Mouse (Mus musculus) heart, adult 2 months (tissue): Measurements from ENCODE around the gene Hist2h4. TPM values are rescaled to one million over a fixed set of nuclear protein-coding genes. Genes with fewer than 3 reads are reported as not detected.

Source experiments
- DNase-seq, 2 experiments: peaks; one replicate each; pipeline ENCODE4 v3.0.0; 2021
- H3K27ac ChIP-seq: fragments of 200-600 bp; 2 replicates; pipeline ENCODE4 v1.8.1; 2022
- H3K27me3 ChIP-seq: fragments of 200-500 bp; 2 replicates; pipeline ENCODE4 v1.6.1; 2012; ENCODE audit warnings: mild to moderate bottlenecking, low read length, inconsistent platforms, mixed read lengths; ENCODE audit not compliant: control insufficient read depth, insufficient read depth
- H3K36me3 ChIP-seq: fragments of 200-500 bp; 2 replicates; pipeline ENCODE4 v1.6.1; 2012; ENCODE audit warnings: low read length, inconsistent platforms; ENCODE audit not compliant: control insufficient read depth, insufficient read depth
- H3K4me1 ChIP-seq: fragments of 200-500 bp; 2 replicates; pipeline ENCODE4 v1.6.1; 2011; ENCODE audit warnings: low read length; ENCODE audit not compliant: control insufficient read depth, insufficient read depth
- H3K4me3 ChIP-seq: fragments of 200-600 bp; 2 replicates; pipeline ENCODE4 v1.8.1; 2022
- H3K79me2 ChIP-seq: fragments of 200-500 bp; replicated peaks from 2 replicates; pipeline ENCODE4 v1.6.1; 2012; ENCODE audit warnings: mild to moderate bottlenecking, inconsistent platforms, low read length, moderate library complexity, mixed read lengths; ENCODE audit not compliant: control insufficient read depth, insufficient read depth
- H3K9ac ChIP-seq: fragments of 200-500 bp; 2 replicates; pipeline ENCODE4 v1.6.1; 2012; ENCODE audit warnings: low read depth, mild to moderate bottlenecking, control low read depth, inconsistent platforms, low read length, mixed read lengths
- CTCF ChIP-seq: fragments of 200-600 bp; IDR thresholded peaks from 2 replicates; pipeline ENCODE4 v1.8.1; 2022; ENCODE audit warnings: antibody characterized with exemption, mild to moderate bottlenecking, moderate library complexity
- EP300 ChIP-seq: fragments of 200-500 bp; IDR thresholded peaks from 2 replicates; pipeline ENCODE4 v1.6.1; 2011; ENCODE audit warnings: low read depth, low read length, control low read depth; ENCODE audit not compliant: insufficient read depth
- POLR2A ChIP-seq: fragments of 200-500 bp; IDR thresholded peaks from 2 replicates; pipeline ENCODE4 v1.6.1; 2011; ENCODE audit warnings: mild to moderate bottlenecking, low read depth, low read length, control low read depth; ENCODE audit not compliant: insufficient read depth
- WGBS: fragments of 180-500 bp; shearing (Covaris S2); methylation state at CpG from one replicate; pipeline ENCODE4 v1.1.7; 2018; 5-methylcytosine and 5-hydroxymethylcytosine counted together
- intact Hi-C: fragments of 180-260 bp; cut with DNase I; formaldehyde crosslinking; loops from one replicate; pipeline ENCODE4 v1.15.1; 2025
- polyA plus RNA-seq: library from polyadenylated mRNA; depleted of rRNA; stranded (reverse); fragments of >200 nt; gene quantifications from 2 replicates; pipeline ENCODE4 v1.2.3, GENCODE M21; 2012
- total RNA-seq, 2 experiments: library from RNA; stranded (reverse); gene quantifications; 2 replicates each; pipeline ENCODE4 v1.2.3; 2021

Gene Hist2h4
- total and polyA plus RNA-seq, 3 experiments: 1.4 to 14.0 (median 11.6) TPM

DNA sequence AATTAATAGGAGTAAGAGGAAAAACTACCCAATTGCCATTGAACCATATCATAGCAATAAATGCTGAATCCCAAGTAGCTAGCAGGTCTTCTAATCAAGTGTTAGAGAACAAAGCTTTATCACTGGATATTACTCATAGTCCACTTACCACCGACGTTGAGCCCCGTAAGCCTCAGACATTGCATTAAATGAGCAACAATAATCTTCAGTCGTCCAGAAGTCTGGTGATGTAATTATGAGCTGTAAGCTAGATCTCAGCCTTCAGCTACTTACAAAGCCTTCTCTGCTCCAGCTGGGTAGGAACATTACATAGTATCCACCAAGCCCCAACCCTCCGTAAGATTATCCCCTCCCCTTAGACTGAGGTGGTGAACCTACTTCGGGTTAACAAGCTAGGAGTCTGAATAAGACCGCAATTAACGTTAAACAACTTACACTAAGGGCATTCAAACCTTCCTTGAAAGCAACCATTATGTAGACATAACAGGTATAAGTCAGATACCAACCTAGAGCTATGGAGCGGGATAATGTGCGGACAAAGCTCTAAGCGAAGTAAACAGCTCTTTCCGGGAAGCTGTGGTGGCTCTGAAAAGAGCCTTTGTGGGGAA, 25.1 kb downstream of the Hist2h4 start:
- DNase-seq: no peak
- intact Hi-C loops: loop anchor here (2.0 kb wide), 1 partner anchor 15 kb away; no protein-coding TSS in a partner anchor
- H3K4me1 ChIP-seq: peaks cover 4% of the 10 kb centered on the region
- no peak overlapping the region for H3K9ac ChIP-seq
- no peak overlapping the region for H3K27ac ChIP-seq
- no peaks in the 10 kb centered on the region for H3K79me2 ChIP-seq
- WGBS: 13% methylated on average over 12 of the region's 12 CpGs
- H3K4me3 ChIP-seq: no peak overlapping the region
- no peaks in the 10 kb centered on the region for H3K27me3 ChIP-seq
- TF ChIP-seq EP300 (no peak), POLR2A (no peak), CTCF (no peak)
- H3K36me3 ChIP-seq: peaks cover 2% of the 10 kb centered on the region; the same call in 1 of the 2 replicates

DNA sequence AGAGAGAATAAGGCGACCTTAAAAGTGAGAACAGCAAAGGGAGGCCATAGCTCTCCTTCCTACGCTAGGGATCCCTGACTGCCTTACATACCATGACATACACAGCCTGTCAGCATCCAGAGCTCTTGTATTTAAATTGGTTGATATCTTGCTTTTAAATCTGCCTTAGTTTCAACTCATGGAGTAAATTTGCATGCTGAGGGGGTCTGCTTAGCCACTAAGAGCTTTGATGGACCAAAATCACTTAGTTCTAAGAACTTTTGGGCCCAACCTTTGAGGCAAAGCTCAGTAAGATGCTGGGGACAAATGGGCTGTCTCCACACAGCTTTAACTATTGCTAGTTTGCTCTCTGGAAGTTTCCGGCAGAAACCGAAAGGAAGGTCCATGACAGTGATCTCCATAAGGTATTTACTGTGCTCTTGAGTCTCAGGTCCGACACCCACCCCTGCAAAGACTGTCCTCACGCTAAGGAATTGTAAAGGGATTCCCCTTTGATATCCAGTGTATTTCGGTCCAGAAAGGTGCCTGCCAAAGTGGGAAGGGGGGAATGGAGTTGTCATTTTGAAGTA, 25.7 kb downstream of the Hist2h4 start:
- DNase-seq: no peak
- no peak overlapping the region for H3K4me3 ChIP-seq
- peaks cover 2% of the 10 kb centered on the region; the same call in 1 of the 2 replicates for H3K36me3 ChIP-seq
- no peak for TF ChIP-seq EP300
- TF ChIP-seq POLR2A: no peak
- no peak for TF ChIP-seq CTCF
- peaks cover 3% of the 10 kb centered on the region for H3K4me1 ChIP-seq
- WGBS: 62% methylated on average over 7 of the region's 7 CpGs
- no peaks in the 10 kb centered on the region for H3K79me2 ChIP-seq
- intact Hi-C loops: loop anchor here (2.0 kb wide), 1 partner anchor 15 kb away; no protein-coding TSS in a partner anchor
- H3K27me3 ChIP-seq: no peaks in the 10 kb centered on the region
- H3K27ac ChIP-seq: no peak overlapping the region
- H3K9ac ChIP-seq: no peak overlapping the region

DNA sequence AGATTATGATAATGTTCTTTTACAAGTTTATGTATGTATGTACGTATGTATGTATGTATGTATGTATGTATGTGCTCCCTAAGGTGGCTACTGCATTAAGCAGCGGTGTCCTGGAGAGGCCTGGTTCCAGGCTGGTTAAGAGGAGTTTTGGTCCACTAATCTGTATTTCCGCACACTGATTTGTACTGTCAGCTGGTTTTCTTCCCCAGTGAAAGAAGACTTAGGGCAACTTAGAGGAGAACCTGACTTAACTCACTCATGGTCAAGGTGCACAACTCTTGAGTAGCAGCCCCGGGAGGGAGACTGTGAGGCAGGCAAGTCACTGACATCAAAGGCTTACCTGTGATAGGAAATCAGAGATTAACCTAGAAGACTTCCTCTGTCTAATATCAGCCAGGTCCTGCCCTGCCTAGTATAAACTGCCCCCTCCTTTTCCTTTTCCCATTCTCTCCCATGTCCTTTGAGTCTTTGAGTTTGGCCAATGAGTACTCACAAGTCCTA, 26.2 kb downstream of the Hist2h4 start:
- Histone ChIP-seq H3K27ac (no peak overlapping the region), H3K27me3 (no peaks in the 10 kb centered on the region), H3K79me2 (no peaks in the 10 kb centered on the region), H3K9ac (no peak overlapping the region), H3K4me1 (peaks cover 1% of the 10 kb centered on the region), H3K36me3 (peaks cover 2% of the 10 kb centered on the region; the same call in 1 of the 2 replicates), H3K4me3 (no peak overlapping the region)
- DNase-seq: no peak
- WGBS: 82% methylated on average over 4 of the region's 4 CpGs
- intact Hi-C loops: loop anchor here (2.0 kb wide), 1 partner anchor 14 kb away; no protein-coding TSS in a partner anchor
- TF ChIP-seq POLR2A (no peak), CTCF (no peak), EP300 (no peak)

DNA sequence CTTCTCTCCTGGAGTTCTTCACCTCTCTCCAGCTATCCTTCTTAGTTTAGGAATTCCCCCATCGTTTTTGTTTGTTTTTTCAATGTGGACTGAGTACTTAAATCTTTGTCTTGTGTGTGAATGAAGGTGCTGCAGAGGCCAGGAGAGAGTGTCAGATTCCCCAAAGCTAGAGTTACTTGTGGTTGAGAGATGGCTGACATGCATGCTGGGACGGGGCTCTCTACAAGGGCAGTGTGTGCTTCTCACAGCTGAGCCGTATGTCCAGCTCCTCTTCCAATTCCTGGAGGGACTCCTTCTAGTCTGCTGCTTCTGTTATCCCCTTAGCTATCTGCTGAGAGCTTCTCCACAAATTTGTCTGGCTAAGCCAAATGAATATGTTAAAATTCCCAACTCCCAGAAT, 27.3 kb downstream of the Hist2h4 start:
- intact Hi-C loops: loop anchor here (2.0 kb wide), 1 partner anchor 13 kb away; no protein-coding TSS in a partner anchor
- H3K27me3 ChIP-seq: no peaks in the 10 kb centered on the region
- no peak for DNase-seq
- TF ChIP-seq EP300 (no peak), POLR2A (no peak), CTCF (no peak)
- H3K36me3 ChIP-seq: peaks cover 2% of the 10 kb centered on the region; the same call in 1 of the 2 replicates
- no peak overlapping the region for H3K4me3 ChIP-seq
- H3K9ac ChIP-seq: no peak overlapping the region
- H3K27ac ChIP-seq: no peak overlapping the region
- WGBS: 65% methylated on average over 3 of the region's 3 CpGs
- no peaks in the 10 kb centered on the region for H3K79me2 ChIP-seq
- H3K4me1 ChIP-seq: peaks cover 1% of the 10 kb centered on the region

DNA sequence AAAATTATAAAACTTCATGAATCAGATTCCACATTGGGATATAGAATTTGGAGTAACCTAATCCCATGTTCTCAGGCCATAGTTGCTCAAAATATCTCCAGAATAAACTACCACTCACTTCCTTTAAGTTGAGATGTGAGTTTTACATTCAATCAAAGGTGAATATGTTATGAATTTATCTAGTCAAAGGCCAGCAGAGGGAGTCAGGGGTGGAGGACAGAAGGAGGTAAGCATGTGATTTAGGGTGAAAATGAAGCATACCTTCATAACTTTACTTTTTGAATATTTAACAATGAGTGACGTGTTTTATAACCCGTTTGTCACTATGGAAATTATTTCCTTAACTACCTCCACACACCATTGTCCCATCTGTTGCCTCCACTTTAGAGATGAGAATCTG, 28.2 kb downstream of the Hist2h4 start:
- no peak for DNase-seq
- intact Hi-C loops: loop anchor here (5.0 kb wide), 1 partner anchor 168 kb away; no protein-coding TSS in a partner anchor
- Histone ChIP-seq H3K4me3 (no peak overlapping the region), H3K27me3 (no peaks in the 10 kb centered on the region), H3K9ac (no peak overlapping the region), H3K27ac (no peak overlapping the region), H3K79me2 (no peaks in the 10 kb centered on the region), H3K36me3 (no peaks in the 10 kb centered on the region), H3K4me1 (no peaks in the 10 kb centered on the region; the same call in 1 of the 2 replicates)
- 87% methylated on average over 2 of the region's 2 CpGs for WGBS
- TF ChIP-seq EP300: no peak
- TF ChIP-seq POLR2A: no peak
- no peak for TF ChIP-seq CTCF

DNA sequence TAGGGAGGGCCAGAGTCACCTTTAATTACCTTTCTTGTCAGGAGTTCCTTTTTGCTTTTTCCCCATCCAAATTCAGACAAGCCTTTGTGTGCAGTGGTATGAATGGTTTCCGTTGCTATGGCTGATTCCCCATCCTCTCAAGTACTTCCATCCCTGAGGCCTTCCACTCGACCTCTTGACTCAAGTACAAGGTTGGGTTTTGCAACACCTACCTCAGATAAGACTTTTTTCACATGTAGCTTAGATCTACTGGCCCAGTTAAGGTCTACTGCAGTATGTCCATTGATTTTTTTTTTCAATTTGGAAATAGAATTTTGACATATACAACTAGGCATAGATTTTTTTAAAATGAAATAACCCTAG, 31.4 kb downstream of the Hist2h4 start:
- H3K36me3 ChIP-seq: no peaks in the 10 kb centered on the region
- intact Hi-C loops: loop anchor here (5.0 kb wide), 1 partner anchor 164 kb away; no protein-coding TSS in a partner anchor
- TF ChIP-seq CTCF (no peak), POLR2A (no peak), EP300 (no peak)
- 37% methylated on average over 2 of the region's 2 CpGs for WGBS
- no peaks in the 10 kb centered on the region for H3K79me2 ChIP-seq
- no peak overlapping the region for H3K4me3 ChIP-seq
- H3K9ac ChIP-seq: no peak overlapping the region
- no peaks in the 10 kb centered on the region; the same call in 1 of the 2 replicates for H3K4me1 ChIP-seq
- peak overlapping the region; percentile 47; the same call in 1 of the 2 replicates for H3K27ac ChIP-seq
- H3K27me3 ChIP-seq: no peaks in the 10 kb centered on the region
- no peak for DNase-seq
